Mouse (Mus musculus): ENCODE results near the gene Spz1. TPM values are rescaled to one million over a fixed set of nuclear protein-coding genes. Genes with fewer than 3 reads are reported as not detected.

Gene Spz1
- polyA plus RNA-seq, 1 experiment from 2014 or later = not detected

GRCm38 (mm10) chr13:92529828-92530720 is 45.9 kb downstream of the Spz1 start:
- H3K4me1 ChIP-seq (replicated peaks; ENCODE audit: control insufficient read depth, insufficient read depth, low read length) = no peaks in the 10 kb centered on the region
- peak overlapping the region; percentile 59 for H3K4me3 ChIP-seq (ENCODE audit: low read depth, low read length)
- H3K27me3 ChIP-seq (ENCODE audit: control insufficient read depth, insufficient read depth, low read length) = no peaks in the 10 kb centered on the region
- 4% methylated on average over 40 of the region's 47 CpGs for WGBS
- H3K9ac ChIP-seq (ENCODE audit: low read depth, low read length) = peak overlapping the region; percentile 74
- no peaks in the 10 kb centered on the region for H3K9me3 ChIP-seq (ENCODE audit: control insufficient read depth, low read length)
- DNase-seq (ENCODE audit: low spot score) (no peak), ATAC-seq (ENCODE audit: low FRiP score) (no peak; the same call in 1 of the 2 replicates)
- H3K27ac ChIP-seq (ENCODE audit: low read depth, low read length) = peak overlapping the region; percentile 92
- H3K4me2 ChIP-seq (replicated peaks; ENCODE audit: low read depth, low read length) = peak overlapping the region; percentile 72
- H3K36me3 ChIP-seq (ENCODE audit: control insufficient read depth, insufficient read depth, low read length) = no peaks in the 10 kb centered on the region

Other genes with a start within 250 kb of the Spz1 start
- 20.2 and 20.7 TPM in 2 replicates for gene Dhfr, start 221.4 kb downstream of the Spz1 start, polyA plus RNA-seq (2014; fragmentation: Nextera tagmentation; extraction: Ambion mirVana)
- gene Msh3, start 221.2 kb downstream of the Spz1 start, polyA plus RNA-seq (2014; fragmentation: Nextera tagmentation; extraction: Ambion mirVana) = 36.1 and 38.7 TPM in 2 replicates
- 0.13 and 0.22 TPM in 2 replicates for gene Ankrd34b, start 150.3 kb downstream of the Spz1 start, polyA plus RNA-seq (2014; fragmentation: Nextera tagmentation; extraction: Ambion mirVana)
- 0.14 TPM in 1 of 2 replicates, not detected in the other for gene Fam151b, start 92.2 kb downstream of the Spz1 start, polyA plus RNA-seq (2014; fragmentation: Nextera tagmentation; extraction: Ambion mirVana)
- 10.6 and 15.5 TPM in 2 replicates for gene Zfyve16, start 45.3 kb downstream of the Spz1 start, polyA plus RNA-seq (2014; fragmentation: Nextera tagmentation; extraction: Ambion mirVana)
- 10.4 and 13.8 TPM in 2 replicates for gene Serinc5, start 34.9 kb upstream of the Spz1 start, polyA plus RNA-seq (2014; fragmentation: Nextera tagmentation; extraction: Ambion mirVana)
- gene Thbs4, start 218.6 kb upstream of the Spz1 start, polyA plus RNA-seq (2014; fragmentation: Nextera tagmentation; extraction: Ambion mirVana) = 1.7 and 2.1 TPM in 2 replicates

All from hindbrain, embryonic 11.5 days (tissue).